Mouse (Mus musculus): Measurements from ENCODE around the gene Ltbp4.

DNA sequence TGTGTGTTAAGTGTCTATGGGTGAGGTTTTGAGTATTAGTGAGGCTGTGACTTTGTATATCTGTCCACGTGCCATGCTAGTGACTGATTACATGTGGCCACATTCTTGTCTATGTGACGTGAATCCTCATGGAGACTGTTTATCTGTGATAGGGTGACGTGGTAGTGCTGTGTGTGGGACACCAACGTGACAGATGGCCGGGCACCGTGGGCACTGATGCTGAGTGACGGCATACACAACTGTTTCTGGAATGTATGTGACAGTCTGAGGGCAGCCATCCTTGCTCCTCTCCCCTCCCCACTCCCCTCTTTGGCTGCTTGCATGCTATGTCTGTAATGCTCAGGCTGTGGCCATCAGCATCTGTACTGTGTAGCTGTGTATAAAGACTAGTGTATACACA is 76.6 kb downstream of the Ltbp4 start:
- TF ChIP-seq CHD2 (IDR thresholded peaks at IDR 0.05; ENCODE audit: low read length) (no peak), ZMIZ1 (IDR thresholded peaks at IDR 0.05; ENCODE audit: low read depth, low read length) (no peak), CTCF (IDR thresholded peaks at IDR 0.05 in 2 of 3, conservative IDR thresholded peaks at IDR 0.05 in 1 of 3; ENCODE audit: control insufficient read depth in 1 of 3, insufficient read depth in 1 of 3, low read depth in 2 of 3, low read length in 3 of 3, poor library complexity in 1 of 3, severe bottlenecking in 1 of 3) (no peak), RAD21 (IDR thresholded peaks at IDR 0.05; ENCODE audit: low read depth, low read length) (no peak), POLR2A (IDR thresholded peaks at IDR 0.05; ENCODE audit: control insufficient read depth in 1 of 2, insufficient read depth in 1 of 2, low read depth in 1 of 2, low read length in 2 of 2, poor library complexity in 1 of 2) (no peak), ZKSCAN1 (IDR thresholded peaks at IDR 0.05; ENCODE audit: low read depth, low read length) (no peak), POLR2AphosphoS5 (IDR thresholded peaks at IDR 0.05; ENCODE audit: borderline replicate concordance, low read depth, low read length) (no peak), MAFK (IDR thresholded peaks at IDR 0.05; ENCODE audit: borderline replicate concordance, low read depth, low read length) (no peak), TBP (IDR thresholded peaks at IDR 0.05; ENCODE audit: low read depth, low read length) (no peak), SIN3A (IDR thresholded peaks at IDR 0.05; ENCODE audit: low read length) (no peak), JUND (IDR thresholded peaks at IDR 0.05; ENCODE audit: low read depth, low read length) (no peak), MEF2A (IDR thresholded peaks at IDR 0.05; ENCODE audit: extremely low read depth, insufficient replicate concordance, low read depth, low read length, poor library complexity, severe bottlenecking) (no peak), NRF1 (IDR thresholded peaks at IDR 0.05; ENCODE audit: insufficient read depth, low read depth, low read length, poor library complexity, severe bottlenecking) (no peak), GATA1 (IDR thresholded peaks at IDR 0.05; ENCODE audit: low read depth, low read length) (no peak)
